Mouse (Mus musculus) macrophage (primary cell): ENCODE data around the gene 1700025F22Rik. TPM values are rescaled to one million over a fixed set of nuclear protein-coding genes. Genes with fewer than 3 reads are reported as not detected.

Experiments used
- polyA plus RNA-seq: library from polyadenylated mRNA; stranded (reverse); fragments of 250-400 nt; gene quantifications from 3 replicates; pipeline ENCODE4 v1.2.4, GENCODE M21; 2018; ENCODE audit warnings: inconsistent platforms

1700025F22Rik gene
- polyA plus RNA-seq, 1 experiment from 2014 or later, result not detected

Other genes with a start within 250 kb of the 1700025F22Rik start
- gene Zp1, start 244.7 kb downstream of the 1700025F22Rik start, polyA plus RNA-seq, result not detected in 3 replicates
- gene Ptgdr2, start 228.2 kb downstream of the 1700025F22Rik start, polyA plus RNA-seq, result not detected in 3 replicates
- gene Ccdc86, start 216.1 kb downstream of the 1700025F22Rik start, polyA plus RNA-seq, result 17.8 to 39.3 TPM (median 21.6 TPM) in 3 replicates
- not detected in 3 replicates for gene Ms4a10, start 190.7 kb downstream of the 1700025F22Rik start, polyA plus RNA-seq
- not detected in 3 replicates for gene Ms4a15, start 172.1 kb downstream of the 1700025F22Rik start, polyA plus RNA-seq
- gene Ms4a18, start 147.3 kb downstream of the 1700025F22Rik start, polyA plus RNA-seq, result not detected in 3 replicates
- gene Ms4a8a, start 84.2 kb downstream of the 1700025F22Rik start, polyA plus RNA-seq, result 0.63 TPM in 1 of 3 replicates, not detected in the others
- not detected in 3 replicates for gene 1700017D01Rik, start 34.4 kb downstream of the 1700025F22Rik start, polyA plus RNA-seq
- not detected in 3 replicates for gene Ms4a13, start 31.4 kb upstream of the 1700025F22Rik start, polyA plus RNA-seq
- gene Ms4a12, start 67.1 kb upstream of the 1700025F22Rik start, polyA plus RNA-seq, result not detected in 3 replicates
- 0.07 to 0.09 TPM in 2 of 3 replicates, not detected in the other for gene Ms4a1, start 100.9 kb upstream of the 1700025F22Rik start, polyA plus RNA-seq
- gene Ms4a5, start 118.6 kb upstream of the 1700025F22Rik start, polyA plus RNA-seq, result not detected in 3 replicates
- 36.7 to 102 TPM (median 69.8 TPM) in 3 replicates for gene Ms4a14, start 149.1 kb upstream of the 1700025F22Rik start, polyA plus RNA-seq
- gene Ms4a7, start 170.8 kb upstream of the 1700025F22Rik start, polyA plus RNA-seq, result 1,229 to 1,780 TPM (median 1,290 TPM) in 3 replicates
- gene Ms4a4a, start 210.2 kb upstream of the 1700025F22Rik start, polyA plus RNA-seq, result 260 to 797 TPM (median 552 TPM) in 3 replicates
- 43.4 to 183 TPM (median 71.1 TPM) in 3 replicates for gene Ms4a4c, start 239.4 kb upstream of the 1700025F22Rik start, polyA plus RNA-seq